Mouse (Mus musculus): Measurements from ENCODE around the gene Jmjd4. TPM values are rescaled to one million over a fixed set of nuclear protein-coding genes. Genes with fewer than 3 reads are reported as not detected.

The Jmjd4 gene
- polyA plus RNA-seq, 1 experiment: 2.4 TPM

DNA sequence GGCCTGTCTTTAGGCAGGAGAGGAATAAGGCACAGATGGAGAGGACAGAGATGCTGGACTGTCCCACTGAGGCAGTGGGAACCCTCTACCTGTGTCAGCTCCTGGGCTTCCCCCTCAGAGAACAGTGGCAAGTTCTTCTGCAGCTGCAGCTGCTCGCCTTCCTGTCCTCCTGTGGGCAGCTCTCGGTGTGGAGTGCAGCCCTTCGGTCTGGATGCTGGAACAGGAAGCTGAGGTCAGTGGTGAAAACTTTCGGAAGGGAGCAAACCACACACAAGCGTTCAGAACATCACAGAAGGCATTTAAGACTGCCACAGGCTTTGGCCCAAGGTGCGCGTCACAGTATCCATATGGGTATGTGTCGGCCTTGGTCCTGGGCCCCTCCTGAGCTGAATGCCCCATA, 28.4 kb upstream of the Jmjd4 start:
- H3K27ac ChIP-seq (ENCODE audit: insufficient read depth, low read depth, low read length): no peak overlapping the region
- WGBS: 72% methylated on average over 8 of the region's 8 CpGs
- H3K4me3 ChIP-seq (ENCODE audit: low read depth, low read length): no peak overlapping the region
- H3K36me3 ChIP-seq (ENCODE audit: control insufficient read depth, insufficient read depth, low read length): peaks cover 3% of the 10 kb centered on the region; the same call in 1 of the 2 replicates
- peaks cover 4% of the 10 kb centered on the region; the same call in 1 of the 2 replicates for H3K4me1 ChIP-seq (ENCODE audit: control insufficient read depth, insufficient read depth, insufficient read length, low read length)
- no peaks in the 10 kb centered on the region for H3K27me3 ChIP-seq (ENCODE audit: control insufficient read depth, insufficient read depth, low read length)
- no peak for TF ChIP-seq CTCF (IDR thresholded peaks at IDR 0.05; ENCODE audit: extremely low read depth, insufficient read length, insufficient replicate concordance, low read depth, low read length)
- no peak for TF ChIP-seq POLR2A (IDR thresholded peaks at IDR 0.05; ENCODE audit: low read depth, low read length)

DNA sequence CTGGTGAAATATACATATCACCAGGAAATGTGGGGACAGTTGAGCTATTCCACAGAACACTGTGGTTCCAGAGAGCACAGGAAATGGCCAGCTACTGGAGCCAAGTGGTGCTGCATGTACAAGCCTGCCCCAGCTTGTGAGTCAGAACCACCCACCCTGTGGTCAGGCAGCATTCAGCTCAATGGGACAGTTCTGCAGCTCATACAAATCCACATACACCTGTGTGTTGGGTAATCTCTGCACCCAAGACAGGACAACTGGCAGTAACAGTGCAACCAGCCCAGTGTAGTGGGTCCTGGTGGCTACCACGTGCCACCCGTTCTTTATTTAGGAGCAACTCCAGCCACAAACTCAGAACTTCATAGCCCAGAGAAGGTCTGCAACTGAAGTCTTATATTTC, 27.9 kb upstream of the Jmjd4 start:
- H3K27me3 ChIP-seq (ENCODE audit: control insufficient read depth, insufficient read depth, low read length): no peaks in the 10 kb centered on the region
- H3K4me1 ChIP-seq (ENCODE audit: control insufficient read depth, insufficient read depth, insufficient read length, low read length): peaks cover 4% of the 10 kb centered on the region; the same call in 1 of the 2 replicates
- no peak for TF ChIP-seq POLR2A (IDR thresholded peaks at IDR 0.05; ENCODE audit: low read depth, low read length)
- TF ChIP-seq CTCF (IDR thresholded peaks at IDR 0.05; ENCODE audit: extremely low read depth, insufficient read length, insufficient replicate concordance, low read depth, low read length): no peak
- no peak overlapping the region for H3K27ac ChIP-seq (ENCODE audit: insufficient read depth, low read depth, low read length)
- peaks cover 3% of the 10 kb centered on the region; the same call in 1 of the 2 replicates for H3K36me3 ChIP-seq (ENCODE audit: control insufficient read depth, insufficient read depth, low read length)
- 88% methylated on average over 2 of the region's 2 CpGs for whole genome bisulfite sequencing
- no peak overlapping the region for H3K4me3 ChIP-seq (ENCODE audit: low read depth, low read length)

DNA sequence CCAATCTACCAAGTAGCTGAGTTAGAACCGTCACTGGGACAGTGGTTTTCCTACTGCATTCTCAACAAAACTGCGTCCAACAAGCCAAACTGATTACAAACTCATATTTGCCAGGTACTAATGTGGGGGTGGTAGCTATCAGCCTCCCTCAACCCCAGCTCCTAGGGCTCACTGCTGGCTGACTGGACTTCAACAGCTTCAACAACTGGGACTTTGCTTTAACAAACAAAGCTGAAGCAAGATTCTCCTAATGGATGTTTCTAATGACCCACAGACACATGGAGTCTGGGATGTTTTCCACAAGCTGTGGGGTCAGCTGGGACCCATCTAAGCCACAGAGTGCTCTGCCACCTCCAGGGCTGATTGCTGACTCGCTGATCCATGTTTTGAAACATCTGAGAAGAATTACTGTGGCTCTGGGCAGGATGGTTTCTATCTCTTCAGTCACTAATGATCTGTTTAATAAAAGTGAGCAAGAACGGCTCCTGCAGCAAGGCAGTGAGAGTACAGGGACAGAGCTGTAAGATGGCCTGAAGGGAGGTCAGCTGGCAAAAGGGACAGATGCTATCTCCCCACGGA, 26.7 kb upstream of the Jmjd4 start:
- WGBS: 82% methylated on average over 5 of the region's 5 CpGs
- TF ChIP-seq POLR2A (IDR thresholded peaks at IDR 0.05; ENCODE audit: low read depth, low read length): no peak
- TF ChIP-seq CTCF (IDR thresholded peaks at IDR 0.05; ENCODE audit: extremely low read depth, insufficient read length, insufficient replicate concordance, low read depth, low read length): no peak
- peaks cover 4% of the 10 kb centered on the region for H3K36me3 ChIP-seq (ENCODE audit: control insufficient read depth, insufficient read depth, low read length)
- no peak overlapping the region for H3K4me3 ChIP-seq (ENCODE audit: low read depth, low read length)
- H3K27ac ChIP-seq (ENCODE audit: insufficient read depth, low read depth, low read length): no peak overlapping the region
- no peaks in the 10 kb centered on the region for H3K27me3 ChIP-seq (ENCODE audit: control insufficient read depth, insufficient read depth, low read length)
- peaks cover 4% of the 10 kb centered on the region; the same call in 1 of the 2 replicates for H3K4me1 ChIP-seq (ENCODE audit: control insufficient read depth, insufficient read depth, insufficient read length, low read length)

DNA sequence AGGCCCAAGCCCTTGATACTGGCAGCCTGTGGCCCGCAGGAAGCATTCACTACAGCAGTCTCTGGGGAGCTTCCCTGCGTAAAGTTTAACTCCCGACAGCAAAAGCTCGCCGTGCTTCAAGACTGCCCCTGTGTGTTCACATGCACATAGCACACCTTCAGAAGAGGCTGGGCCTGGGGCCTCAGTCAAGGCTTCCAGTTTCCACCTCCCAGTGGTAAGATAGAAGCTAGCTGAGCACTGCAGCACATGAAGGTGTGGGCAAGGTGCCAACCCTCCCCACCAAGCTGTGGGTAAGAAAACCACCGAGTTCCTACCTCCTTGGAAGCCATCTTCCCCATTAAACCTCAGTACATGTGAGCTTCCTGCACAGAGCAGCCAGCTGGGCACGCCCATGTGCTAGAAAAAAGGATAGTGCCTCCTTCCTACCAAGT, 24.2 kb upstream of the Jmjd4 start:
- Histone ChIP-seq H3K36me3 (ENCODE audit: control insufficient read depth, insufficient read depth, low read length) (peaks cover 5% of the 10 kb centered on the region), H3K27me3 (ENCODE audit: control insufficient read depth, insufficient read depth, low read length) (no peaks in the 10 kb centered on the region), H3K4me3 (ENCODE audit: low read depth, low read length) (no peak overlapping the region), H3K27ac (ENCODE audit: insufficient read depth, low read depth, low read length) (no peak overlapping the region), H3K4me1 (ENCODE audit: control insufficient read depth, insufficient read depth, insufficient read length, low read length) (peaks cover 4% of the 10 kb centered on the region; the same call in 1 of the 2 replicates)
- WGBS: 51% methylated on average over 7 of the region's 7 CpGs
- no peak for TF ChIP-seq CTCF (IDR thresholded peaks at IDR 0.05; ENCODE audit: extremely low read depth, insufficient read length, insufficient replicate concordance, low read depth, low read length)
- TF ChIP-seq POLR2A (IDR thresholded peaks at IDR 0.05; ENCODE audit: low read depth, low read length): no peak

- TF ChIP-seq CTCF (IDR thresholded peaks at IDR 0.05; ENCODE audit: extremely low read depth, insufficient read length, insufficient replicate concordance, low read depth, low read length) (no peak), POLR2A (IDR thresholded peaks at IDR 0.05; ENCODE audit: low read depth, low read length) (no peak)
- WGBS: 81% methylated on average over 9 of the region's 9 CpGs
- Histone ChIP-seq H3K4me1 (ENCODE audit: control insufficient read depth, insufficient read depth, insufficient read length, low read length) (no peaks in the 10 kb centered on the region; the same call in 1 of the 2 replicates), H3K36me3 (ENCODE audit: control insufficient read depth, insufficient read depth, low read length) (peaks cover 6% of the 10 kb centered on the region), H3K27me3 (ENCODE audit: control insufficient read depth, insufficient read depth, low read length) (no peaks in the 10 kb centered on the region), H3K4me3 (ENCODE audit: low read depth, low read length) (no peak overlapping the region), H3K27ac (ENCODE audit: insufficient read depth, low read depth, low read length) (no peak overlapping the region)
Observed at GRCm38 (mm10) chr11:59428057-59428660, 21.7 kb upstream of the Jmjd4 start.

DNA sequence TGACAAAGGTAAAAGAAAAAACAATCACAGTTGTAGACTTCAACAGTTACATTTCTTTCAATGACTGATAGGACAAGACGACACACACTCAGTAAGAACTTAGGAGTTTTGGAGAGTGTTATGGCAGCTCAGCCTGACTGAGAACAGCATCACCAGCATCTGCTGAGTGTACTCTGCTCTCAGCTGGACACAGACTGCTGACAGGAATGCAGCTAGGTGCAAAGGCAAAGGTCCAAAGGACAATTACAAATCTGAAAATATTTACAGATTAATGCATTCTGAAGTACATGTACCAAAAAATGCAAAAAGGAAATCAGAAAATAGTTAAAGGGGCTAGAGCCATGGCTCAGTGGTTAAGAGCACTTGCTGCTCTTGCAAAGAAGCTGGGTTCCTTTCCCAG, 19.9 kb upstream of the Jmjd4 start:
- no peaks in the 10 kb centered on the region for H3K27me3 ChIP-seq (ENCODE audit: control insufficient read depth, insufficient read depth, low read length)
- no peak overlapping the region for H3K27ac ChIP-seq (ENCODE audit: insufficient read depth, low read depth, low read length)
- TF ChIP-seq POLR2A (IDR thresholded peaks at IDR 0.05; ENCODE audit: low read depth, low read length) (no peak), CTCF (IDR thresholded peaks at IDR 0.05; ENCODE audit: extremely low read depth, insufficient read length, insufficient replicate concordance, low read depth, low read length) (no peak)
- H3K36me3 ChIP-seq (ENCODE audit: control insufficient read depth, insufficient read depth, low read length): peaks cover 6% of the 10 kb centered on the region
- no peaks in the 10 kb centered on the region; the same call in 1 of the 2 replicates for H3K4me1 ChIP-seq (ENCODE audit: control insufficient read depth, insufficient read depth, insufficient read length, low read length)
- no peak overlapping the region for H3K4me3 ChIP-seq (ENCODE audit: low read depth, low read length)
- WGBS: 81% methylated on average over 1 of the region's 1 CpGs

GRCm38 (mm10) chr11:59432261-59432660, 17.6 kb upstream of the Jmjd4 start:
- Histone ChIP-seq H3K36me3 (ENCODE audit: control insufficient read depth, insufficient read depth, low read length) (peaks cover 6% of the 10 kb centered on the region), H3K27me3 (ENCODE audit: control insufficient read depth, insufficient read depth, low read length) (no peaks in the 10 kb centered on the region), H3K27ac (ENCODE audit: insufficient read depth, low read depth, low read length) (no peak overlapping the region), H3K4me3 (ENCODE audit: low read depth, low read length) (no peak overlapping the region), H3K4me1 (ENCODE audit: control insufficient read depth, insufficient read depth, insufficient read length, low read length) (no peaks in the 10 kb centered on the region)
- TF ChIP-seq POLR2A (IDR thresholded peaks at IDR 0.05; ENCODE audit: low read depth, low read length) (no peak), CTCF (IDR thresholded peaks at IDR 0.05; ENCODE audit: extremely low read depth, insufficient read length, insufficient replicate concordance, low read depth, low read length) (no peak)
- WGBS: 45% methylated on average over 3 of the region's 3 CpGs
